In genomic region chr13:115067968-115068330, GRCm38 (mm10) we compare ENCODE assay signal across 26 mouse cellular contexts. TPM values are rescaled to one million over a fixed set of nuclear protein-coding genes. Genes with fewer than 3 reads are reported as not detected.
A peak's percentile ranks its signal among the peaks of the same experiment; 100 is the strongest.
DNase-seq lines count a peak whose midpoint lies in the region; ATAC-seq and TF ChIP-seq lines count a peak whose summit lies in the region.
"Had no signal": no experiment of that assay in that cellular context is flagged by ENCODE, and none has a peak within 500 bp of the region (broad histone marks: within the 10 kb centered on the region; RNA-seq: fewer than 3 reads in every experiment).

No protein-coding gene starts in this region.

- no peak overlapping the region for H3K9ac ChIP-seq in kidney, embryonic 16.5 days (replicated peaks; ENCODE audit: low read length)
- H3K9ac ChIP-seq in forebrain, embryonic 12.5 days: no peak overlapping the region
- H3K9ac ChIP-seq: embryonic facial prominence, embryonic 13.5 days; forebrain, embryonic 13.5 days; hindbrain, embryonic 12.5 days; hindbrain, embryonic 15.5 days had no signal

- TF ChIP-seq CTCF in kidney, adult 2 months (conservative IDR thresholded peaks at IDR 0.05; ENCODE audit: insufficient read depth, insufficient read length, low read depth, low read length): no peak

- no peaks in the 10 kb centered on the region for H3K9me3 ChIP-seq in kidney, embryonic 16.5 days (ENCODE audit: low read length)
- no peaks in the 10 kb centered on the region for H3K9me3 ChIP-seq in forebrain, embryonic 12.5 days
- H3K9me3 ChIP-seq: embryonic facial prominence, embryonic 10.5 days; embryonic facial prominence, embryonic 13.5 days; forebrain, embryonic 13.5 days; hindbrain, embryonic 12.5 days; hindbrain, embryonic 15.5 days had no signal

- peaks cover 20% of the 10 kb centered on the region for H3K4me1 ChIP-seq in kidney, adult 2 months (ENCODE audit: control insufficient read depth, insufficient read depth, low read length)
- peaks cover 26% of the 10 kb centered on the region for H3K4me1 ChIP-seq in kidney, embryonic 16.5 days (ENCODE audit: insufficient read depth, low read length)
- H3K4me1 ChIP-seq in forebrain, embryonic 12.5 days: no peaks in the 10 kb centered on the region
- H3K4me1 ChIP-seq: embryonic facial prominence, embryonic 10.5 days; embryonic facial prominence, embryonic 13.5 days; forebrain, embryonic 13.5 days; hindbrain, embryonic 12.5 days; hindbrain, embryonic 15.5 days had no signal

- 43% methylated on average over 1 of the region's 1 CpGs for WGBS in kidney, adult 2 months
- 58% methylated on average over 1 of the region's 1 CpGs for WGBS in kidney, embryonic 16.5 days
- 91% methylated on average over 1 of the region's 1 CpGs for WGBS in forebrain, embryonic 12.5 days

- no peak overlapping the region for H3K4me3 ChIP-seq in kidney, adult 2 months (ENCODE audit: insufficient read depth, low read depth, low read length)
- H3K4me3 ChIP-seq in kidney, embryonic 16.5 days (ENCODE audit: low read length): no peak overlapping the region
- H3K4me3 ChIP-seq in forebrain, embryonic 12.5 days (replicated peaks): no peak overlapping the region
- H3K4me3 ChIP-seq: embryonic facial prominence, embryonic 10.5 days; embryonic facial prominence, embryonic 13.5 days; erythroblast, embryonic 14.5 days; forebrain, embryonic 13.5 days; hindbrain, embryonic 12.5 days; hindbrain, embryonic 15.5 days had no signal

- H3K27me3 ChIP-seq in kidney, adult 2 months (replicated peaks; ENCODE audit: control insufficient read depth, insufficient read depth, low read length): no peaks in the 10 kb centered on the region
- no peaks in the 10 kb centered on the region for H3K27me3 ChIP-seq in kidney, embryonic 16.5 days (ENCODE audit: insufficient read depth, low read length)
- no peaks in the 10 kb centered on the region for H3K27me3 ChIP-seq in forebrain, embryonic 12.5 days
- H3K27me3 ChIP-seq: embryonic facial prominence, embryonic 13.5 days; forebrain, embryonic 13.5 days; hindbrain, embryonic 12.5 days; hindbrain, embryonic 15.5 days had no signal

- no peak for DNase-seq in kidney, adult 2 months
- no peak for DNase-seq in kidney, postnatal 14 days
- DNase-seq in kidney, adult 9 months: no peak
- DNase-seq in thymus, postnatal 14 days: no peak
- DNase-seq: adrenal gland, adult 2 months; adrenal gland, postnatal 14 days; cerebellum, adult 11 months; cerebellum, adult 2 months; cerebellum, adult 9-11 months; cerebellum, postnatal 25 days; embryo, embryonic 11 days; gastrocnemius, postnatal 10 days; gastrocnemius, postnatal 36 days; heart, adult 11 months had no signal

- no peaks in the 10 kb centered on the region for H3K36me3 ChIP-seq in kidney, adult 2 months (ENCODE audit: control insufficient read depth, insufficient read depth, low read length)
- no peaks in the 10 kb centered on the region for H3K36me3 ChIP-seq in kidney, embryonic 16.5 days (ENCODE audit: insufficient read depth, low read length)
- H3K36me3 ChIP-seq in forebrain, embryonic 12.5 days (replicated peaks): no peaks in the 10 kb centered on the region
- H3K36me3 ChIP-seq: embryonic facial prominence, embryonic 10.5 days; embryonic facial prominence, embryonic 13.5 days; hindbrain, embryonic 12.5 days; hindbrain, embryonic 15.5 days had no signal

- H3K27ac ChIP-seq in kidney, adult 2 months (ENCODE audit: insufficient read depth, low read depth, low read length): peak overlapping the region; percentile 95
- peak overlapping the region; percentile 79 for H3K27ac ChIP-seq in kidney, embryonic 16.5 days (ENCODE audit: low read length)
- H3K27ac ChIP-seq in forebrain, embryonic 12.5 days: no peak overlapping the region
- H3K27ac ChIP-seq: embryonic facial prominence, embryonic 10.5 days; embryonic facial prominence, embryonic 13.5 days; forebrain, embryonic 13.5 days; hindbrain, embryonic 12.5 days; hindbrain, embryonic 15.5 days had no signal

- ATAC-seq in kidney, embryonic 16.5 days (ENCODE audit: low FRiP score, low TSS enrichment): peak; percentile 35; the same call in 1 of the 2 replicates
- ATAC-seq in common myeloid progenitor, adult 5-6 weeks (replicated peaks; ENCODE audit: low read depth, poor library complexity, severe bottlenecking): peak; percentile 52
- ATAC-seq in megakaryocyte progenitor cell, adult 5-6 weeks (replicated peaks; ENCODE audit: poor library complexity): peak; percentile 86
- no peak for ATAC-seq in forebrain, embryonic 12.5 days (ENCODE audit: low FRiP score)
- ATAC-seq: forebrain, embryonic 13.5 days; forebrain, embryonic 16.5 days had no signal

- no peak overlapping the region for H3K4me2 ChIP-seq in kidney, embryonic 16.5 days (replicated peaks; ENCODE audit: low read depth, low read length)
- no peak overlapping the region for H3K4me2 ChIP-seq in forebrain, embryonic 12.5 days
- H3K4me2 ChIP-seq: embryonic facial prominence, embryonic 13.5 days; forebrain, embryonic 13.5 days; heart, embryonic 11.5 days; hindbrain, embryonic 12.5 days; hindbrain, embryonic 15.5 days had no signal

- TF ChIP-seq POLR2A in kidney, adult 2 months (IDR thresholded peaks at IDR 0.05; ENCODE audit: low read depth, low read length): no peak

RNA-seq across cellular contexts. Expression of gene Pelo, which starts 22.0 kb away (rescaled TPM):
- polyA plus RNA-seq in kidney, adult 2 months (2012; rRNA removed): 29.0 and 32.3 TPM in 2 replicates
- 5.8 and 7.5 TPM in 2 replicates for polyA plus RNA-seq in kidney, embryonic 16.5 days (2015; fragmentation: Nextera tagmentation; extraction: Ambion mirVana)
- 8.3 and 10.0 TPM in 2 replicates for total RNA-seq in common myeloid progenitor, adult 5-6 weeks (2017)
- total RNA-seq in megakaryocyte progenitor cell, adult 5-6 weeks (2015): 13.2 and 16.6 TPM in 2 replicates
- total RNA-seq in megakaryocyte progenitor cell, adult 5-6 weeks (2017): 13.9 and 15.5 TPM in 2 replicates
- 3.6 and 4.4 TPM in 2 replicates for polyA plus RNA-seq in forebrain, embryonic 12.5 days (2016; fragmentation: Nextera tagmentation; extraction: Ambion mirVana)

RNA-seq across cellular contexts. Expression of gene Gm49395, which starts 33.8 kb away (rescaled TPM):
- polyA plus RNA-seq in kidney, adult 2 months (2012; rRNA removed): 3.8 and 7.4 TPM in 2 replicates
- 6.7 and 8.8 TPM in 2 replicates for polyA plus RNA-seq in kidney, embryonic 16.5 days (2015; fragmentation: Nextera tagmentation; extraction: Ambion mirVana)
- 11.1 TPM in 1 of 2 replicates, not detected in the other for total RNA-seq in common myeloid progenitor, adult 5-6 weeks (2017)
- 17.4 and 21.6 TPM in 2 replicates for total RNA-seq in megakaryocyte progenitor cell, adult 5-6 weeks (2015)
- total RNA-seq in megakaryocyte progenitor cell, adult 5-6 weeks (2017): 3.1 and 5.7 TPM in 2 replicates
- 1.6 and 3.6 TPM in 2 replicates for polyA plus RNA-seq in forebrain, embryonic 12.5 days (2016; fragmentation: Nextera tagmentation; extraction: Ambion mirVana)

RNA-seq across cellular contexts. Expression of gene Itga1, which starts 33.8 kb away (rescaled TPM):
- polyA plus RNA-seq in kidney, adult 2 months (2012; rRNA removed): 16.5 and 17.9 TPM in 2 replicates
- 32.2 and 32.5 TPM in 2 replicates for polyA plus RNA-seq in kidney, embryonic 16.5 days (2015; fragmentation: Nextera tagmentation; extraction: Ambion mirVana)
- 1.5 and 1.9 TPM in 2 replicates for total RNA-seq in common myeloid progenitor, adult 5-6 weeks (2017)
- 12.3 and 18.0 TPM in 2 replicates for total RNA-seq in megakaryocyte progenitor cell, adult 5-6 weeks (2015)
- 7.0 and 8.8 TPM in 2 replicates for total RNA-seq in megakaryocyte progenitor cell, adult 5-6 weeks (2017)
- polyA plus RNA-seq in forebrain, embryonic 12.5 days (2016; fragmentation: Nextera tagmentation; extraction: Ambion mirVana): 4.8 and 5.2 TPM in 2 replicates
- polyA plus RNA-seq: erythroblast, embryonic 14.5 days had no signal
